Mouse (Mus musculus): ENCODE results near the gene Cercam. TPM values are rescaled to one million over a fixed set of nuclear protein-coding genes. Genes with fewer than 3 reads are reported as not detected.

The Cercam gene
- polyA plus RNA-seq, 1 experiment = 58.2 TPM

DNA sequence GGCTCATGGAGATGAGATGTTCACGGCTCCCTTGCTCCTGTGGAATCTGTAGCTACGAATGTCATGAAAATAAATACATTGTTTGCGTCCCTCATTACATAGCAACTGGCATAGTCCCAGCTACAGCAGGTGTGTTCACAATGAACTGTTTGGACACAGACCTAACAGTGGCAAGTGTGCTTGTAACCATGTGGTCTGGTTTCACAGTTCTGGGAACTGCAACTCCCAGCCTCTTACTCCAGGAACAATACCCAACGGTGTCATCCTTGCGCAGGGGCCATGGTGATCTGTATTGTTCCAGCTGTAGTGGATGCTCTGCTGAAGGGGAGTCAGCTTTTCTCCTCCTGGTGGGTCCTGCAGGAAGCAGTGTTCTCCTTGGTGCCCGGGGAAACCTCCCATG lies 62.2 kb downstream of the Cercam start:
- no peak for TF ChIP-seq POLR2A (IDR thresholded peaks at IDR 0.05; ENCODE audit: low read depth, low read length)
- no peak for TF ChIP-seq CTCF (IDR thresholded peaks at IDR 0.05; ENCODE audit: borderline replicate concordance, insufficient read depth, low read length)
- peaks cover 4% of the 10 kb centered on the region; the same call in 1 of the 2 replicates for H3K4me1 ChIP-seq (ENCODE audit: control insufficient read depth, insufficient read depth, low read length)
- H3K4me3 ChIP-seq (ENCODE audit: insufficient read depth, low read length) = no peak overlapping the region
- H3K27ac ChIP-seq (ENCODE audit: insufficient read depth, low read length) = no peak overlapping the region

Other genes with a start within 250 kb of the Cercam start
- 43.1 and 47.4 TPM in 2 replicates for gene Rapgef1, start 249.4 kb upstream of the Cercam start, polyA plus RNA-seq (2011; ENCODE audit: insufficient read length, low read depth, missing spikeins)
- not detected in 2 replicates for gene Gm13420, start 117.5 kb upstream of the Cercam start, polyA plus RNA-seq (2011; ENCODE audit: insufficient read length, low read depth, missing spikeins)
- not detected in 2 replicates for gene Gm13547, start 109.9 kb upstream of the Cercam start, polyA plus RNA-seq (2011; ENCODE audit: insufficient read length, low read depth, missing spikeins)
- gene Coq4, start 81.7 kb upstream of the Cercam start, polyA plus RNA-seq (2011; ENCODE audit: insufficient read length, low read depth, missing spikeins) = 9.3 and 12.6 TPM in 2 replicates
- gene Trub2, start 80.7 kb upstream of the Cercam start, polyA plus RNA-seq (2011; ENCODE audit: insufficient read length, low read depth, missing spikeins) = 22.5 and 33.3 TPM in 2 replicates
- 18.5 and 22.1 TPM in 2 replicates for gene Slc27a4, start 66.5 kb upstream of the Cercam start, polyA plus RNA-seq (2011; ENCODE audit: insufficient read length, low read depth, missing spikeins)
- gene Urm1, start 49.1 kb upstream of the Cercam start, polyA plus RNA-seq (2011; ENCODE audit: insufficient read length, low read depth, missing spikeins) = 42.0 and 44.5 TPM in 2 replicates
- gene Odf2, start 20.1 kb downstream of the Cercam start, polyA plus RNA-seq (2011; ENCODE audit: insufficient read length, low read depth, missing spikeins) = 69.8 and 83.2 TPM in 2 replicates
- 33.0 and 42.4 TPM in 2 replicates for gene Gle1, start 66.3 kb downstream of the Cercam start, polyA plus RNA-seq (2011; ENCODE audit: insufficient read length, low read depth, missing spikeins)
- gene Sptan1, start 96.4 kb downstream of the Cercam start, polyA plus RNA-seq (2011; ENCODE audit: insufficient read length, low read depth, missing spikeins) = 222 and 243 TPM in 2 replicates
- gene Wdr34, start 179.7 kb downstream of the Cercam start, polyA plus RNA-seq (2011; ENCODE audit: insufficient read length, low read depth, missing spikeins) = 9.2 and 10.8 TPM in 2 replicates
- gene Set, start 188.2 kb downstream of the Cercam start, polyA plus RNA-seq (2011; ENCODE audit: insufficient read length, low read depth, missing spikeins) = 457 and 582 TPM in 2 replicates
- 6.5 and 8.2 TPM in 2 replicates for gene Pkn3, start 208.5 kb downstream of the Cercam start, polyA plus RNA-seq (2011; ENCODE audit: insufficient read length, low read depth, missing spikeins)
- gene Zdhhc12, start 224.5 kb downstream of the Cercam start, polyA plus RNA-seq (2011; ENCODE audit: insufficient read length, low read depth, missing spikeins) = 26.8 and 30.5 TPM in 2 replicates

All from embryonic fibroblast, embryonic 13.5 days (primary cell).